Mouse (Mus musculus) kidney, postnatal 25 days (tissue): ENCODE data around the gene Trpm1.

Source experiments
- DNase-seq, 2 experiments: peaks; one replicate each; pipeline ENCODE4 v3.0.0; 2021; ENCODE audit warnings: mixed read lengths in 2 of 2

Gene Trpm1

DNA sequence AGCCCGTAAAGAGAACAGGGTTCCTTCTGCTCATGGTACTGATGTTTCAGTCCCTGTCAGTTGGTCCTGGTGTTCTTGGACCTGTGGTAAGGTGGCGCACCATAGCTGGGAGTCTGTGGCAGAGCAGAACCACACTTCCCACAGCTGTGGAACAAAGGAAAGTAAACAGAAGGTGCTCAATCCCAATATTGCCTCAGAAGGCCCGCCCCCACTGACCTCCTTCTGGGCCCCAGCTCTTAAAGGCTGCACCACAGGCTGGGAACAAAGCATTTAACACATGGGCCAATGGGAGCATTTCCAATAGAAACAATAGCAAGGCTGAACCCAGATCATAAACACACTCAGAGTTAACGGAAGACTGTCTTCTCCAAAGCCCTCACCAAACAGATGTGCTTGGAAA is 82.9 kb downstream of the Trpm1 start:
- DNase-seq, result no peak

GRCm38 (mm10) chr7:64237747-64238146 is 84.1 kb downstream of the Trpm1 start:
- DNase-seq, result no peak

DNA sequence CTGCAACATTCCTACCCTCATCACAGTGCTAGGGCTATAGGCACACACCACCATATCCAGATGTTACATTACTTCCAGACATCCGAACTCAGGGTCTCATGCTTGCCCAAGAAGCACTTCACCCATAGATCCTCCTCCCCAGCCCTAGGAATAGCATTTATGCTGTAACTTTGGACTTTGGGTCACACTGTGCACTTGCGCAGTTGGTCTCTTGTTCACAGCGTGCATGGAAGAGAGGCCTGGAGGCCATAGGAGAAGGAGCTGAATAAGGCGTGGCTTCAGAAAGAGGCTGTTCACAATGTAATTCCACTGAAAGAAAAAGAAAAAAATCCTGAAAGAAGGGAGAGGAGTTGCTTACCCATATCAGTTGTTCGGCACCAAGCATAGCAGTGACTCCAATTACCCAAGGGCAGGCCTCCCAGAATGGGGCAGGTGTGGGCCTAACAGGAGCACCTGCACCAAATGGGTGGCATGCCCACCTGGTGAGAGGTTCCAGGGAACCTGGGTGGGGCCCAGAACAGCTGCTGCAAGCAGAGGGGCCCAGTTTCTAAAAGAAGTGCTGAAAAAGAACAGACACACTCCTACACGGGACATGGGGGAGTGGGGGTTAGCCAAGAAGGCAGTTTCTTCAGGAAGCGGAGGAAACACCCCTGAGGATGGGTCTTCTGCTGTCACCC is 84.9 kb downstream of the Trpm1 start:
- DNase-seq, result no peak

DNA sequence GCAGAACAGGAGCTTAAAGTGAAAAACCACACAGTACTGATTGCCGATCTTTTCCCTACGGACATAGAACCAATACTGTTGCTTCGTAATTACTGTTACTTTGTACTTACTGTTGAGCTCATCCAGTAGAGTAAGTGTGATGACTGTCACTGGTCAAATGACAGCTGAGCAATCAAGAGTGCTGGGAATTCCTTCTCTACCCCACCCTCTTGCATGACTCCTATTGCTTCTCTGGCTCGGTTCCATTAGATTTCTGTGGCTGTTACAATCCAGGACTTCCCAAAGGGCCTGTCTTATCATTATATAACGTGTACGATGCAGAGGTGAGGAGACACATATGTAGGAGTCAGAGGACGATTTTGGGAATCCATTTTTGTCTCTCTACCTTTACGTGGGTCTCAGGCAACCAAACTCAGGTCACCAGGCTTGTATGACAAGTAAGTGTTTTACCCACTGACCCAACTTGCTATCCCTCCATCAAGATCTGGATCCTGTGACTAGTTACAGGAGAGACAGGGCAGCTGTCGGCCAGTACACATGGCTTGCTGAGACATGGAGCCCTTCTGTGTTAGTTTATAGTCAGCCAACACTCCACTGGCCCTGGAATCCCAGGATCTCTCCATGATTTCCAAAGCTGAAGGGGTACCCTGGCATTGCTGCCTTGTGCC is 85.6 kb downstream of the Trpm1 start:
- no peak for DNase-seq

GRCm38 (mm10) chr7:64239806-64240315 is 86.2 kb downstream of the Trpm1 start:
- DNase-seq, result peak in 1 of 2 experiments; percentile 36

- DNase-seq, result no peak
These were observed 88.8 kb downstream of the Trpm1 start for GRCm38 (mm10) chr7:64242424-64242823.

- DNase-seq, result no peak
These were observed 90.7 kb downstream of the Trpm1 start for GRCm38 (mm10) chr7:64244371-64244770.

DNA sequence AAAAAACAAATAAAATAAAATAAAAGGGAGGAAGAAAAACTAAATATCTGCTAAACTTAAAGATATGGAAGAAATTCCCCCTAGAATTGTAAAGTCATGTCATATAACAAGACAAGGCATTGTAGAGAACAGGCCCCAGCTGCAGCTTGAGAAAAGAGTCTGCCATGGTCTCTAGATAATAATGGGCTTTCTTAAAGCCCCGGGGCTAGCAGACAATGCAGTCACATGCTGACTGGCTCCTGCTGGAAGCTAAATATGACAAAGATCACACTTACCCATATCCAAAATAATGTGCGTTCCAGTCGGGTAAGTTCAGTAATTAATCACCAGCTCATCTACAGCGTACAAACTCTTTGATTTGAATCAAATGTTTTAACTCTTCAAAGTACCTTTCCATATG is 93.1 kb downstream of the Trpm1 start:
- no peak for DNase-seq

DNA sequence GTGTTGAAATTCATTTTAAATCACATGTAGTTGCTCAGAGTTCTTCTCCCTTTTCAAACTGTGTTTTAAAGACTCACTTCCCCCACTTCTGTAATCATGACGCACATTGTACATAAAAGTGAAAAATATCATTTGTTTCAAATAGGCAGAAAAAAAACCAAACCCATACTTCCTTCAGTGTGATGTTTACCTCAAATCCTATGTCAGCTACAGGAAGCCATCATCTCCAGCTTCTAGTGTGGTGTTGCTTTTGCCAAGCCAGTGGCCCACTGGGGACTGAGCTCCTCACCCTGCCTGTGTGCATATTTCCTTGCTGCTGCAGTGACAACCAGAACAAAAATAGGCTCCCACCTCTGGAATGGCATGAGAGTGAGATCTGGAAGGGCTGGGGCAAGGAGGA is 94.7 kb downstream of the Trpm1 start:
- DNase-seq, result no peak

DNA sequence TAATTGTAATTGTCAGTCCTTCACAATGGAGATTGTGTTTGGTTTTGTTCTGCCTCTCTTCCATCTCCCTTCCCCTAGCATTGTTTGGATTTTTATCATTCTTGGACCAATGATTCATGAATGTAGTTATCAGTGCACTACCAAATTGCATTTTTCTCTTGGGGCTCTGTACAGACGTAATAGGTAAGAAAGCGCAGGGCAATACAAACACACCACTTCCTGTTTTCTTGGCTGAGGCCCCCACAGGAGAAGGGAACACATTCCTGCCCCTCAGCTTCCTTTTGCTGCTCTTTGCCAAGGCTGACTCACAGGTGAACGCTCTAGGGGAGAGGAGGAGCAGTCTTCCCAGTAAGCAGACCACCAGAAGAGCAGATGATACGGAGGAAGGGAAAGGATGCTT is 96.1 kb downstream of the Trpm1 start:
- no peak for DNase-seq

- DNase-seq, result no peak
These were observed 96.8 kb downstream of the Trpm1 start for GRCm38 (mm10) chr7:64250417-64250816.

DNA sequence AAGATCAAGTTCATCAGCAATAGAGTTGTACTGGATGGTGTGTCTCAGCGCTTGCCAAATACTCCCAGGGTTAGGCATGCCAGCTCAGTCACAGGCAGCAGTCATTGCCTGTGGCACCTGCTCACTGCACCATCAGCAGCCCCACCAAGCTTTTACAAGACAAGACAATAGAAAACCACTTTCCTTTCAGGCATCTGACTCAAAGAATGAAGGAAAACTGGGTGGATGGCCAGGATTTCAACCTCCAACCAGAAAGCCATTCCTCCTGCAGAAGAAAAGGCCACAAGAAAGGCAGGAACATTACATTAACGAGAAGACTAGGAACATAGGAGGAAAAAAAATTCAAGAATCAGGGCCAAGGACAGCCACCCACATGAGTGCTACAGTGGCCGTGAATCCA is 100.1 kb downstream of the Trpm1 start:
- DNase-seq, result no peak

DNA sequence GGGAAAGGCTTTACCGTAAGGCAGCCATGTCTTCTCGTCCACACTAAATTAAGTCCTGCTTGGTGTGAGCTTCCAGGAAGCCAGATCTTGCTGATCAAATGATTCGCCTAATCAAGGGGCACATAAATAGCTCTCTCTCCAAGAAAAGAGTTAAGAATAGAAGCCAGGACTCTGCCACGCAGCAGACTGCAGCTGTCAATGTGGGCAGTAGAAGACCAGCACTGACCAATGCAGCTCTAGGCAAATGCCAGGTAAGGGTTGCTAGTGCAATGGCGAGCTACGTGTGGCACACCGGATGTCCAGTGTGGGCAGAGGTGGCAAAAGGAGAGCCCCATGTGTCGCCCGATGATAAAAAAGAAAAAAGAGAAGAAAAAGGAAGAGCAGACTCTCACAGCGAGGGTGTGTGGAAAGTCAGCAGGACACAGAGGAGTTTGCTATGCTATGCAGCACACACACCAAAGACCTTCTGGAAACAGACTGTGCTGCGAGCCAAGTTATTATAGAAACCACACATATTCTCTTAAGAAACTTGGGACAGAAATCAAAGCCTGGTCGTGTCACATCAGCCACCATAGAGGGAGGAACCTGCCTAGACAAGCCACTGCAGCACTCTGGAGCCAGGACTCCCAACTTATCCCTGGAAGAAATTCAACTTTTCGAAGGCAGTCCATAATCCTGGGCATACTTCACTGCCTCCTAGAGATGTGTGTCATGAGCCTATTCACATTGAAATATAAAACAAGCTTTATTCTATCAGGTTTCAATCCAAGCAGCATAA is 112.1 kb downstream of the Trpm1 start:
- DNase-seq, result no peak

- DNase-seq, result no peak
These were observed 113.0 kb downstream of the Trpm1 start for GRCm38 (mm10) chr7:64266587-64266986.

DNA sequence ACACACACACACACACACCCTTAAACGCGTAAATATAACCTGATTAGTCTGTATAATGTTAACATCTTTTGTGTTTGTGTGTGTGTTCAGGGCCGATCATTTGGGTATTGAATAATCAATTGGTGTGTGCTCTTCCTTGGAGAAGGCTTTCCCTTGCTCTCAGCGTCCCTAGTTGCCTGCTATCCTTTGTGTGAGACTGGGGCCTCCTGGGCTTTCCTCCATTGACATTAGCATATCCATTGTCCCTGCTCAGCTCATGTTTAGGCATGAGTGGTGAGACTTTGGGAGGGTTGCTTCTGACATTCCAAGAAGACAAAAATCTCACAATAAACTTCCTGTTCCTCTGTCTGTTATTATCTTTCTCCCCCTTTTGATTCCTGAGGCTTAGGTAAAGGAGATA is 118.3 kb downstream of the Trpm1 start:
- DNase-seq, result no peak

DNA sequence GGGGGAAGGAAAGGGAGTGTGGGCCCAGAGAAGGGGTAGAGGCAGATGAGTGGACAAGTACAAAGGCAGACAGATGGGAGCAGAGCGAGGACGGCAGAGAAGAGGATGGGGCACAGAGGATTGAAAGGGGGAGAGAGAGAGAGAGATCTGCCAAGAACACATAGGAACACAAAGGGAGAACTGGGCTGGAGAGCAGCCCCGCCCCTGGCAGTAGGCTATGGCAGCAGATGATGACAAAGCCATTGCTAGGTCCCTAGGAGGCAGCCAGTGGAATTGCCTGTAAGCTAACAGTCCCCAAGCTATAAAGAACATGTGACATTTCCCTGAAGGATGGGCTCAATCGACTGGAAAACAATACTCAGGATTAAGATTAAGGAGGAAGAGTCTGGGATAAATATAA is 121.9 kb downstream of the Trpm1 start:
- DNase-seq, result no peak

DNA sequence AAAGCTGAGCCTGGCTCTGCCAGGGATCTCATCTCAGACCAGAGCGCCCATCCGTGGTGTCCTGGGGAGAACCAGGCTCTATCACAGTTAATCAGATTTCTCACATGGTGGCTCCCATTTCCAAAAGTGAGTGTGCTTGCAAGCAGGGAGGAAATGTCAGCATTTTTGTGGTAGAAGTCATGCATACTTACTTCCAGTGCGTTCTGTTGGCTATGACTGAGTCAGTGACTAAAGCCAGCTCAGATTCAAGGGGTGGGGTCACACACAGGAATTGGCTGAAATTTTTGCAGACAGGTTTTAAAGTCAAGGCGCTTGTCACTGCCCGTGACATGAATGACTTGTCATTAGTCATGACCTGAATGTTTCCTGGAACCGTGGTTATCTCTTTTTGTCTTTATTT is 123.3 kb downstream of the Trpm1 start:
- DNase-seq, result no peak

GRCm38 (mm10) chr7:64278526-64278925 is 124.9 kb downstream of the Trpm1 start:
- no peak for DNase-seq

- DNase-seq, result no peak
These were observed 125.9 kb downstream of the Trpm1 start for GRCm38 (mm10) chr7:64279548-64279947.

- DNase-seq, result peak in 1 of 2 experiments; percentile 6
These were observed 132.9 kb downstream of the Trpm1 start for GRCm38 (mm10) chr7:64286566-64286965.

DNA sequence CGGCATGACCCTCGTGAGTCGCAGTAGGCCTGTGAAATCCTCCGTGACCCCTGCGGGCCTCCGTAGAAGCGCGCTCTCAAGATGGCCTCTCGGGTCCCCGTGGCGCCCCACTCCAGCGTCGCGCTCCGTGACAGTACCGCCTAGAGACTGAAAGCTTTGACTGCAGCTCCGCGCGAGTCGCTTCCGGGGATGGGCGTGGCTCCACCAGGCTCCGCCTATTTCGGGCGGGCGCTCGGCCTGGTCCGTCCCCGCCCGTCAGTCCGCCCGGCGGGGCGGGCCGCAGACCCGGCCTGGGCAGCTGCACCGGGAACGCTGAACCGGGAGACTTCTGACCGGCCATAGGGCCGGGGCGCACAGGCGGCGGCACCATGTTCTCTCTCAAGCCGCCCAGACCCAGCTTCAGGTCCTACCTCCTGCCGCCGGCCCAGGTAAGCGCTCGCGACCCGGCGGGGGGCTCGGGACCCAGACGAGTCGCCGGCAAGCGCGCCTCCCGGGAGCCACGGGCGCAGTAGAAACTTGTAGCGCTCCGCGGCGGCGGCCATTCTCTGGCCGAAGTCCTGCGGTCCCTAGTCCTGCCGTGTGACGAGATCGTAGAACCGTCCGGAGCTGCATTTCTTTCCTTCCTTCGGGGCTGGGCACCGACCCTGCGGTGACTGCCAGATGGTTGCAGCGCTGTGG is 133.9 kb downstream of the Trpm1 start, which contains the start of gene Mtmr10:
TSS of gene Mtmr10 (plus strand) at position 240 of the 678 bp plus-strand sequence.
- peak; percentile 98 to 99 for DNase-seq

GRCm38 (mm10) chr7:64289416-64289815 is 135.8 kb downstream of the Trpm1 start:
- DNase-seq, result peak; percentile 68 to 85

GRCm38 (mm10) chr7:64290431-64290830 is 136.8 kb downstream of the Trpm1 start:
- DNase-seq, result no peak
